Mouse (Mus musculus) hindbrain, embryonic 11.5 days (tissue): ENCODE data around the gene Cldn7. TPM values are rescaled to one million over a fixed set of nuclear protein-coding genes. Genes with fewer than 3 reads are reported as not detected.

Experiments used
- ATAC-seq: fragments of 200-750 bp; cut with Nextera tagmentation; 2 replicates; pipeline ENCODE4 v1.8.0; 2017; ENCODE audit warnings: mild to moderate bottlenecking, moderate TSS enrichment, moderate library complexity; ENCODE audit not compliant: low FRiP score
- DNase-seq: peaks from one replicate; pipeline ENCODE4 v3.0.0-alpha.2; 2015; ENCODE audit warnings: low spot score
- H3K27ac ChIP-seq: fragments of 300-500 bp; sonication (generic); 2 replicates; pipeline ENCODE4 v1.5.1; 2014; ENCODE audit warnings: mild to moderate bottlenecking, low read depth, low read length
- H3K27me3 ChIP-seq: fragments of 300-500 bp; sonication (generic); 2 replicates; pipeline ENCODE4 v1.6.1; 2014; ENCODE audit warnings: mild to moderate bottlenecking, low read length, moderate library complexity, mixed read lengths; ENCODE audit not compliant: control insufficient read depth, insufficient read depth
- H3K36me3 ChIP-seq: fragments of 300-500 bp; sonication (generic); 2 replicates; pipeline ENCODE4 v1.6.1; 2014; ENCODE audit warnings: mild to moderate bottlenecking, low read length, moderate library complexity, mixed read lengths; ENCODE audit not compliant: control insufficient read depth, insufficient read depth
- H3K4me1 ChIP-seq: fragments of 300-500 bp; sonication (generic); replicated peaks from 2 replicates; pipeline ENCODE4 v1.6.1; 2014; ENCODE audit warnings: low read length, mixed read lengths; ENCODE audit not compliant: control insufficient read depth, insufficient read depth
- H3K4me2 ChIP-seq: fragments of 300-500 bp; sonication (generic); replicated peaks from 2 replicates; pipeline ENCODE4 v1.6.1; 2014; ENCODE audit warnings: mild to moderate bottlenecking, low read depth, low read length
- H3K4me3 ChIP-seq: fragments of 300-500 bp; sonication (generic); 2 replicates; pipeline ENCODE4 v1.5.1; 2014; ENCODE audit warnings: low read depth, low read length
- H3K9ac ChIP-seq: fragments of 300-500 bp; sonication (generic); 2 replicates; pipeline ENCODE4 v1.6.1; 2014; ENCODE audit warnings: low read depth, low read length
- H3K9me3 ChIP-seq: fragments of 300-500 bp; sonication (generic); 2 replicates; pipeline ENCODE4 v1.6.1; 2016; ENCODE audit warnings: low read length; ENCODE audit not compliant: control insufficient read depth
- WGBS: fragments of 180-500 bp; shearing (Covaris S2); extraction: QIAGEN DNeasy Blood & Tissue Kit; methylation state at CpG from one replicate; pipeline ENCODE4 v1.1.7; 2014; 5-methylcytosine and 5-hydroxymethylcytosine counted together
- polyA plus RNA-seq: library from polyadenylated mRNA; unstranded; fragments of >200 nt; fragmentation: Nextera tagmentation; extraction: Ambion mirVana; gene quantifications from 2 replicates; pipeline ENCODE4 v1.2.1, GENCODE M21; 2014

Gene Cldn7
- polyA plus RNA-seq, 1 experiment from 2014 or later: 8.2 TPM

DNA sequence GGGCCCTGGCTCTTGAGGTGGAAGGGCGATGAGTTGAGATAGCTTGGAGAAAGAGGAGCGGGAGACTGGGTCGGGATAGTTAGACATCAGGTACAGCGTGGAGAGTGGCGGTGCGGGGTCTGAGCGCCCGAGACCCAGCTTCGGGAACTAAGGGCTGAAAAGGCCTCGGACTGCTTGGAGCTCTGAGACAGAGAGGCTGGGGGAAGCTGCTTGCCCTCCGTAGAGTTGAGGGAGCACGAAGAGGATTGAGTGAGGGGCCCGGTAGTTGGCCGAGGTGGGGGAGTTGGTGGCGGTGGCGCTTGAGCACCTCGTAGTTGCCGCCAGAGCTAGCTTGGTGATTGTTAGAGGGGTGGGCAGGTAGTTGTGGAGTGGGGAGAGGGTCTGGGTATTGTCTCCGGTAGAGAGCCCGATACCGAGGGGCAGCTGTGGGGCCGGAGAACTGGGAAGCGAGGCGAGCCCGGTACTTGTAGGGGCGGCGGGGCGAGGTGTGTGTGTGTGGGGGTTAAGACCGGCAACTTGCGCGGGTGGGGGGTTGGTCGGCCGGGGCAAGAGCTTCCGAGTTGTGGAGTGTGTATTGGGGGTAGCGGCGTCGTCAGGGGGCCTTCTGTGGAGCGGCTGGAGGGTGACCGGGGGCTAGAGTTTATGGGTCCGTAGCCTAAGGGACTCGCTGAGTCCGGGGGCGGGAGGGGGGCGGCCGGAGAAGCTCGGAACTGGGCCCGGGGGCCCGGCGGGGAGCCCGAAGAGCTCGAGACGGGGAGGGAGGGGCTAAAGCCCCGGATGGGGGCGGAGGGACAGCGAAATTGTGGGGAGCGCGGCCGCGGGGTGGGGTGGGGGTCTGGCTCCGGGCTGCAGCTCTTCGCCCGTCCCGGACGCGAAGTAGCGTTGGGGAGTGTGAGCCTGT, 31.8 kb downstream of the Cldn7 start:
- WGBS: under 1% methylated on average over 53 of the region's 66 CpGs
- Histone ChIP-seq H3K9me3 (no peaks in the 10 kb centered on the region), H3K4me3 (peak overlapping the region; percentile 96), H3K4me2 (peak overlapping the region; percentile 48), H3K9ac (peak overlapping the region; percentile 97), H3K36me3 (peaks cover 11% of the 10 kb centered on the region), H3K27me3 (no peaks in the 10 kb centered on the region), H3K4me1 (peaks cover 12% of the 10 kb centered on the region), H3K27ac (peak overlapping the region; percentile 96)
- DNase-seq (no peak), ATAC-seq (0 out of 2 replicates have a peak, but pooled peaks have one; percentile 1)

DNA sequence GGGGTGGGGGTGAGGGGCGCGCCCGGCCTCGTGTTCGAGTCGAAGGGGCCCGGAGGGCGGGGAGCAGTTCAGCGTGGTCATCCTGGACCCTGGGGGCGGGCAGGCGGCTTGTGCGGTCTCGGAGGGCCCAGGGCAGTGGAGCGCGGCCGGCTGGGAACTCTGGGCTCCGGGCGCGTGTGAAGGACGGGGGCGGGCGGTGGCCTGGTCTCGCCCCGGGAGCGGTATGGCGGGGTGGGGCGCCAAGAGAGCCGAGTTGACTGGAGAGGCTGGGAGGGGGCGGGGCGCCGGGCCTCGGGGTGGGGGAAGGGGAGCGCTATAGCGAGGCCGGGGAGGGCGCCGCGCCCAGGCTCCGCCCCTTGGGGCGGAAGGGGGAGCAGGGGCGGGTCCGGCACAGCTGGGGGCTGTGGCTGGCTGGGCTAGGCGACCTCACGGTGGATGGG, 32.5 kb downstream of the Cldn7 start:
- Histone ChIP-seq H3K9me3 (no peaks in the 10 kb centered on the region), H3K4me2 (peak overlapping the region; percentile 48), H3K9ac (peak overlapping the region; percentile 97), H3K4me1 (peaks cover 14% of the 10 kb centered on the region), H3K4me3 (peak overlapping the region; percentile 96), H3K27ac (peak overlapping the region; percentile 96), H3K27me3 (no peaks in the 10 kb centered on the region), H3K36me3 (peaks cover 11% of the 10 kb centered on the region)
- ATAC-seq (peak; percentile 50), DNase-seq (peak; percentile 87)
- WGBS: under 1% methylated on average over 22 of the region's 44 CpGs

- DNase-seq: no peak
- no peak overlapping the region for H3K4me2 ChIP-seq
- no peaks in the 10 kb centered on the region for H3K9me3 ChIP-seq
- no peak overlapping the region for H3K27ac ChIP-seq
- H3K4me1 ChIP-seq: peaks cover 8% of the 10 kb centered on the region; the same call in 1 of the 2 replicates
- WGBS: 94% methylated on average over 27 of the region's 27 CpGs
- no peak overlapping the region for H3K9ac ChIP-seq
- no peaks in the 10 kb centered on the region for H3K27me3 ChIP-seq
- no peak for ATAC-seq
- peaks cover 11% of the 10 kb centered on the region for H3K36me3 ChIP-seq
- H3K4me3 ChIP-seq: no peak overlapping the region
Observed at GRCm38 (mm10) chr11:69998567-69999491, 34.2 kb downstream of the Cldn7 start.

- Histone ChIP-seq H3K4me1 (peaks cover 8% of the 10 kb centered on the region; the same call in 1 of the 2 replicates), H3K4me3 (no peak overlapping the region), H3K9me3 (no peaks in the 10 kb centered on the region), H3K27ac (peak overlapping the region; percentile 25; the same call in 1 of the 2 replicates), H3K27me3 (no peaks in the 10 kb centered on the region), H3K9ac (no peak overlapping the region), H3K4me2 (no peak overlapping the region), H3K36me3 (peaks cover 11% of the 10 kb centered on the region)
- 85% methylated on average over 8 of the region's 8 CpGs for WGBS
- ATAC-seq (no peak), DNase-seq (no peak)
Observed at GRCm38 (mm10) chr11:69999666-70000065, 35.1 kb downstream of the Cldn7 start.

DNA sequence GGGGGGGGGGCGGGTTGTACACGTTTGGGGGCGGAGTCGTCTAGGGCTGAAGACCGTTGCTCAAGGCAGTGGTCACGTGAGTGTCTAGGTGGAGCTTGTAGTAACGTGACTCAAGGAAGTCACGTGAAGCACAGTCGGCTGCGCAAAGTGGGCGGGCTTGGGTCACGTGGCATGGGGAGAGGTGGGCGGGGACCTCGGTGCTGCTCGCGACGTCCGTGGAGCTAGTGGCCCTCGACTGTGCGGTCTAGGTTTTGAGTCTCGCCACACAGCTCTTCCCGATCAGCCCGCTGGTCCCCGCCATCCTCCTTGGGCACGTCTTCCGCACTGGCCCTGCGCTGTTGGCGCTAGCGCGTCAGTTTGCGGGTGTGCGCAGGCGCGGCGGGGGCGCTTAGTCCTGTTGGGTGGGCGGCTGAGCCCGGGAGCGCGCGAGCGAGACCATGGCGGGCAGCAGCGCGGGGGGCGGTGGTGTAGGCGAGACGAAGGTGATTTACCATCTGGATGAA, 35.9 kb downstream of the Cldn7 start, which contains the start of gene Dvl2:
TSS of gene Dvl2 (plus strand) at position 200 of the 503 bp plus-strand sequence.
- peak within 1 kb of the TSS; percentile 77 for H3K4me2 ChIP-seq
- H3K27ac ChIP-seq: peak within 1 kb of the TSS; percentile 95
- ATAC-seq: peak; percentile 65
- H3K27me3 ChIP-seq: no peaks in the 10 kb centered on the region
- no peaks in the 10 kb centered on the region for H3K9me3 ChIP-seq
- peaks cover 11% of the 10 kb centered on the region for H3K36me3 ChIP-seq
- H3K9ac ChIP-seq: peak within 1 kb of the TSS; percentile 83
- 1% methylated on average over 48 of the region's 48 CpGs for WGBS
- peak within 1 kb of the TSS; percentile 78 for H3K4me3 ChIP-seq
- peak; percentile 95 for DNase-seq
- peaks cover 8% of the 10 kb centered on the region; the same call in 1 of the 2 replicates for H3K4me1 ChIP-seq

- Histone ChIP-seq H3K36me3 (peaks cover 15% of the 10 kb centered on the region), H3K9me3 (no peaks in the 10 kb centered on the region), H3K4me3 (peak overlapping the region; percentile 78), H3K27me3 (no peaks in the 10 kb centered on the region), H3K9ac (peak overlapping the region; percentile 83), H3K4me1 (peaks cover 8% of the 10 kb centered on the region; the same call in 1 of the 2 replicates), H3K4me2 (peak overlapping the region; percentile 77), H3K27ac (peak overlapping the region; percentile 95; the same call in 1 of the 2 replicates)
- DNase-seq (no peak), ATAC-seq (no peak)
- WGBS: 11% methylated on average over 8 of the region's 8 CpGs
Observed at GRCm38 (mm10) chr11:70001159-70001558, 36.6 kb downstream of the Cldn7 start.

GRCm38 (mm10) chr11:70001865-70002264, 37.3 kb downstream of the Cldn7 start:
- DNase-seq (peak; percentile 63), ATAC-seq (no peak)

DNA sequence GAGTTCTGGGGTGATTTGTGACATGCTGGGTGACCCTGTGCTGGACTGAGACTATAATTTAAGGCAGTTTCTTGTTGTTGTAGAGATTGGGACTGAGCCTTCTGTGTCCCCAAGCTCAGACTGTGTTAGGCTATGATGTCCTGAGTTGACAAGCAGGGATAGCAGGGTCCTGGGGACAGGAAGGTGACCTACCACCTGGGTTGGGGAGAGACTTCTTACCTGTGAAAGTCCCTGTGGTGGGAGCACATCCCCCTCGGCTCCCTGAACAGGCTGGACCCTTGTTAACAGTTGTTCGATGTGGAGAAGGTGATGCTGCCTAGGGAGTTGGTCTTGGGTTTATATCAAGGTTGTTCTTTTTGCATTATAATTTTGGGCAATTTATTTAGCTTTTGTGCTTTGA, 37.9 kb downstream of the Cldn7 start:
- Histone ChIP-seq H3K4me1 (peaks cover 8% of the 10 kb centered on the region; the same call in 1 of the 2 replicates), H3K4me2 (peak overlapping the region; percentile 77; the same call in 1 of the 2 replicates), H3K9ac (no peak overlapping the region), H3K4me3 (peak overlapping the region; percentile 78; the same call in 1 of the 2 replicates), H3K36me3 (peaks cover 23% of the 10 kb centered on the region), H3K27ac (no peak overlapping the region), H3K27me3 (no peaks in the 10 kb centered on the region), H3K9me3 (no peaks in the 10 kb centered on the region)
- 90% methylated on average over 2 of the region's 2 CpGs for WGBS
- ATAC-seq (no peak), DNase-seq (no peak)

More at GRCm38 (mm10) chr11:70001865-70002264, 37.3 kb downstream of the Cldn7 start:
- Histone ChIP-seq H3K36me3 (peaks cover 21% of the 10 kb centered on the region), H3K27ac (no peak overlapping the region), H3K9me3 (no peaks in the 10 kb centered on the region), H3K27me3 (no peaks in the 10 kb centered on the region), H3K4me2 (peak overlapping the region; percentile 77), H3K9ac (no peak overlapping the region; the same call in 1 of the 2 replicates), H3K4me3 (peak overlapping the region; percentile 78), H3K4me1 (peaks cover 8% of the 10 kb centered on the region; the same call in 1 of the 2 replicates)
